Mouse (Mus musculus) Patski (cell line): ENCODE measurements around the gene Tbc1d7. TPM values are rescaled to one million over a fixed set of nuclear protein-coding genes. Genes with fewer than 3 reads are reported as not detected.

Experiments
- ATAC-seq: fragments of 100-300 bp; one replicate; pipeline ENCODE4 v1.8.0; 2021
- CTCF ChIA-PET: fragments of 350-600 bp; sonication (Branson Sonifier 250); formaldehyde crosslinking; loops from one replicate; lab custom pipeline; 2022; ENCODE audit warnings: inconsistent platforms; lab: Charles Lee
- POLR2A ChIA-PET: fragments of 350-600 bp; sonication (Branson Sonifier 250); formaldehyde crosslinking; loops from one replicate; lab custom pipeline; 2022; ENCODE audit warnings: antibody characterized with exemption, inconsistent platforms; lab: Charles Lee
- DNase-seq: peaks from one replicate; pipeline ENCODE4 v3.0.0-alpha.2; 2011; ENCODE audit warnings: low read depth, low spot score
- H3K27me3 ChIP-seq: fragments of 371-371 bp; one replicate; pipeline ENCODE4 v1.5.1; 2021
- CTCF ChIP-seq: fragments of 100-300 bp; IDR thresholded peaks from one replicate; pipeline ENCODE4 v1.5.1; 2021
- in situ Hi-C: fragments of 300-500 bp; cut with MboI; formaldehyde crosslinking; loops from 3 replicates; pipeline ENCODE4 v1.11.1; 2018; ENCODE audit warnings: low pct_unique_long_range_greater_than_20kb, mixed read lengths
- polyA plus RNA-seq: library from polyadenylated mRNA; unstranded; gene quantifications from one replicate; pipeline ENCODE4 v1.2.3, GENCODE M21; 2021

Gene Tbc1d7
- polyA plus RNA-seq, result 18.0 TPM

GRCm38 (mm10) chr13:43171020-43171710 is at the start of gene Tbc1d7:
TSS of gene Tbc1d7 (minus strand) at chr13:43171501.
- ChIA-PET CTCF (interaction anchor here (1.4 to 2.5 kb wide), 2 partner anchors 11 to 336 kb away, joined by 4 to 7 read pairs; no protein-coding TSS in a partner anchor), POLR2A (interaction anchor here (0.6 to 1.2 kb wide), 6 partner anchors 22 to 382 kb away, joined by 3 to 4 read pairs (median 4); partner anchors contain the start of gene Nol7)
- in situ Hi-C loops, result loop anchor here (5.0 to 10.0 kb wide), 2 partner anchors 339 to 384 kb away; no protein-coding TSS in a partner anchor
- TF ChIP-seq CTCF, result no peak
- ATAC-seq, result peak; percentile 72
- no peaks in the 10 kb centered on the region for H3K27me3 ChIP-seq
- DNase-seq, result no peak

- no peak for ATAC-seq
- no peak for TF ChIP-seq CTCF
- CTCF ChIA-PET, result interaction anchor here (1.6 kb wide), 1 partner anchor 11 kb away, joined by 4 read pairs; no protein-coding TSS in a partner anchor
- H3K27me3 ChIP-seq, result no peaks in the 10 kb centered on the region
- in situ Hi-C loops, result no loop called here
- no peak for DNase-seq
- POLR2A ChIA-PET, result interaction anchor here (2.0 kb wide), 1 partner anchor 22 kb away, joined by 4 read pairs; no protein-coding TSS in a partner anchor
Measured at GRCm38 (mm10) chr13:43220635-43221034, 49.3 kb upstream of the Tbc1d7 start.

DNA sequence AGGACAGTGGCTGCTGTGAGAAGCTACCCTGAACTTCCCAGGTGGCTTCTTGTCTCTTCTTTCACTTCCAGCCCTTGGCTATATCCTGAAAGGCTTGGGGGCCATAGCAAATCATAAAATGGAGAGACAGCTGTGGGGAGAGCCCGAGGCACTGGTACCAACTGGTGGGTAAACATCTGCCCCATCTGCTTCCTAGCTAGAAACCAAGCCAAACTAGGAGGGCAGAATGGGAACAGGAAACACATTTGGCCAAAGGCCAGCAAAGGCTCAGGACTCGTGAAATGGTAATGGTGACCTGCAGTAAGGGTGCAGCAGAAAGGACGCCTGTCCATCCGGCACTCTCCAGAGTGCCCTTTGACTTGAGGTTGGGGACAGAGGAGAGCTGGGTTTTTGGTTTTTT is 47.5 kb upstream of the Tbc1d7 start:
- in situ Hi-C loops, result no loop called here
- CTCF ChIA-PET, result no interaction called here
- no peak for DNase-seq
- no peak for ATAC-seq
- POLR2A ChIA-PET, result no interaction called here
- no peaks in the 10 kb centered on the region for H3K27me3 ChIP-seq
- no peak for TF ChIP-seq CTCF

GRCm38 (mm10) chr13:43218284-43218683 is 47.0 kb upstream of the Tbc1d7 start:
- in situ Hi-C loops, result no loop called here
- ChIA-PET CTCF (no interaction called here), POLR2A (no interaction called here)
- no peaks in the 10 kb centered on the region for H3K27me3 ChIP-seq
- TF ChIP-seq CTCF, result no peak
- ATAC-seq (no peak), DNase-seq (no peak)

- H3K27me3 ChIP-seq, result no peaks in the 10 kb centered on the region
- no peak for TF ChIP-seq CTCF
- ChIA-PET POLR2A (no interaction called here), CTCF (no interaction called here)
- in situ Hi-C loops, result no loop called here
- ATAC-seq (no peak), DNase-seq (no peak)
Measured at GRCm38 (mm10) chr13:43217686-43218085, 46.4 kb upstream of the Tbc1d7 start.

GRCm38 (mm10) chr13:43217059-43217458 is 45.8 kb upstream of the Tbc1d7 start:
- TF ChIP-seq CTCF, result no peak
- ChIA-PET POLR2A (no interaction called here), CTCF (no interaction called here)
- ATAC-seq (no peak), DNase-seq (no peak)
- H3K27me3 ChIP-seq, result no peaks in the 10 kb centered on the region
- in situ Hi-C loops, result no loop called here

- in situ Hi-C loops, result no loop called here
- CTCF ChIA-PET, result interaction anchor here (0.6 kb wide), 1 partner anchor 11 kb away, joined by 3 read pairs; no protein-coding TSS in a partner anchor
- no peaks in the 10 kb centered on the region for H3K27me3 ChIP-seq
- POLR2A ChIA-PET, result no interaction called here
- no peak for TF ChIP-seq CTCF
- ATAC-seq (no peak), DNase-seq (no peak)
Measured at GRCm38 (mm10) chr13:43215994-43216706, 44.8 kb upstream of the Tbc1d7 start.

- no peak for DNase-seq
- TF ChIP-seq CTCF, result no peak
- in situ Hi-C loops, result no loop called here
- CTCF ChIA-PET, result no interaction called here
- H3K27me3 ChIP-seq, result no peaks in the 10 kb centered on the region
- POLR2A ChIA-PET, result interaction anchor here (0.6 kb wide), 1 partner anchor 244 kb away, joined by 4 read pairs; no protein-coding TSS in a partner anchor
- no peak for ATAC-seq
Measured at GRCm38 (mm10) chr13:43215144-43215993, 44.1 kb upstream of the Tbc1d7 start.

GRCm38 (mm10) chr13:43212338-43212737 is 41.0 kb upstream of the Tbc1d7 start:
- no peak for ATAC-seq
- TF ChIP-seq CTCF, result no peak
- CTCF ChIA-PET, result interaction anchor here (1.5 kb wide), 1 partner anchor 13 kb away, joined by 5 read pairs; no protein-coding TSS in a partner anchor
- no peaks in the 10 kb centered on the region for H3K27me3 ChIP-seq
- POLR2A ChIA-PET, result no interaction called here
- in situ Hi-C loops, result no loop called here
- no peak for DNase-seq

- DNase-seq (no peak), ATAC-seq (no peak)
- TF ChIP-seq CTCF, result no peak
- in situ Hi-C loops, result no loop called here
- ChIA-PET CTCF (interaction anchor here (1.4 to 1.5 kb wide), 2 partner anchors 11 to 20 kb away, joined by 3 to 5 read pairs; no protein-coding TSS in a partner anchor), POLR2A (no interaction called here)
- H3K27me3 ChIP-seq, result no peaks in the 10 kb centered on the region
Measured at GRCm38 (mm10) chr13:43210956-43211355, 39.7 kb upstream of the Tbc1d7 start.
